Mouse (Mus musculus): ENCODE data around the gene Map4k4. TPM values are rescaled to one million over a fixed set of nuclear protein-coding genes. Genes with fewer than 3 reads are reported as not detected.

Gene Map4k4
- total and polyA plus RNA-seq, 3 experiments, result 0.04 to 0.21 TPM; not detected in 1

GRCm38 (mm10) chr1:40028207-40028998 lies 127.7 kb downstream of the Map4k4 start:
- Histone ChIP-seq H3K27ac (ENCODE audit: control insufficient read depth, low read depth, low read length) (no peak overlapping the region), H3K4me1 (ENCODE audit: control insufficient read depth in 1 of 2, insufficient read depth in 2 of 2, low read length in 2 of 2) (no peaks in the 10 kb centered on the region), H3K4me3 (ENCODE audit: control insufficient read depth in 1 of 2, insufficient read depth in 1 of 2, low read depth in 2 of 2, low read length in 2 of 2) (no peak overlapping the region), H3K79me2 (ENCODE audit: control insufficient read depth, insufficient read depth, low read length, poor library complexity) (no peaks in the 10 kb centered on the region), H3K27me3 (ENCODE audit: control insufficient read depth in 1 of 2, insufficient read depth in 2 of 2, low read length in 2 of 2) (no peaks in the 10 kb centered on the region), H3K9me3 (replicated peaks; ENCODE audit: insufficient read depth, low read length) (no peaks in the 10 kb centered on the region), H3K36me3 (ENCODE audit: control insufficient read depth in 1 of 2, insufficient read depth in 2 of 2, low read length in 2 of 2) (no peaks in the 10 kb centered on the region), H3K9ac (ENCODE audit: control insufficient read depth, low read depth, low read length, poor library complexity, severe bottlenecking) (no peak overlapping the region)
- DNase-seq (ENCODE audit: low read depth, low spot score), result no peak
- TF ChIP-seq JUND (IDR thresholded peaks at IDR 0.05; ENCODE audit: low read depth, low read length), result no peak
- TF ChIP-seq MEF2A (IDR thresholded peaks at IDR 0.05; ENCODE audit: extremely low read depth, insufficient replicate concordance, low read depth, low read length, poor library complexity, severe bottlenecking), result no peak
- TF ChIP-seq MAFK (IDR thresholded peaks at IDR 0.05; ENCODE audit: borderline replicate concordance, low read depth, low read length), result no peak
- no peak for TF ChIP-seq RAD21 (IDR thresholded peaks at IDR 0.05; ENCODE audit: low read depth, low read length)
- no peak for TF ChIP-seq ZC3H11A (IDR thresholded peaks at IDR 0.05; ENCODE audit: low read depth, low read length)
- no peak for TF ChIP-seq CHD1 (IDR thresholded peaks at IDR 0.05; ENCODE audit: low read depth, low read length)
- no peak for TF ChIP-seq POLR2AphosphoS5 (IDR thresholded peaks at IDR 0.05; ENCODE audit: borderline replicate concordance, low read depth, low read length)

- H3K4me1 ChIP-seq (ENCODE audit: control insufficient read depth in 1 of 2, insufficient read depth in 2 of 2, low read length in 2 of 2), result no peaks in the 10 kb centered on the region
- H3K27ac ChIP-seq (ENCODE audit: control insufficient read depth, low read depth, low read length), result no peak overlapping the region
- no peaks in the 10 kb centered on the region for H3K36me3 ChIP-seq (ENCODE audit: control insufficient read depth in 1 of 2, insufficient read depth in 2 of 2, low read length in 2 of 2)
- H3K4me3 ChIP-seq (ENCODE audit: control insufficient read depth in 1 of 2, insufficient read depth in 1 of 2, low read depth in 2 of 2, low read length in 2 of 2), result no peak overlapping the region
- no peaks in the 10 kb centered on the region for H3K9me3 ChIP-seq (replicated peaks; ENCODE audit: insufficient read depth, low read length)
- H3K27me3 ChIP-seq (ENCODE audit: control insufficient read depth in 1 of 2, insufficient read depth in 2 of 2, low read length in 2 of 2), result no peaks in the 10 kb centered on the region
- no peak overlapping the region for H3K9ac ChIP-seq (ENCODE audit: control insufficient read depth, low read depth, low read length, poor library complexity, severe bottlenecking)
- DNase-seq (ENCODE audit: low read depth, low spot score), result no peak
- no peaks in the 10 kb centered on the region for H3K79me2 ChIP-seq (ENCODE audit: control insufficient read depth, insufficient read depth, low read length, poor library complexity)
- TF ChIP-seq BHLHE40 (IDR thresholded peaks at IDR 0.05; ENCODE audit: borderline replicate concordance, low read depth, low read length), result no peak
- no peak for TF ChIP-seq MAX (IDR thresholded peaks at IDR 0.05; ENCODE audit: low read length)
- TF ChIP-seq MAZ (IDR thresholded peaks at IDR 0.05; ENCODE audit: low read depth, low read length), result no peak
- TF ChIP-seq MYC (IDR thresholded peaks at IDR 0.05; ENCODE audit: low read depth, low read length), result no peak
- TF ChIP-seq E2F4 (IDR thresholded peaks at IDR 0.05; ENCODE audit: borderline replicate concordance, low read depth, low read length), result no peak
- no peak for TF ChIP-seq SMC3 (IDR thresholded peaks at IDR 0.05; ENCODE audit: low read depth, low read length)
- no peak for TF ChIP-seq CTCF (IDR thresholded peaks at IDR 0.05 in 2 of 3, conservative IDR thresholded peaks at IDR 0.05 in 1 of 3; ENCODE audit: control insufficient read depth in 1 of 3, insufficient read depth in 1 of 3, low read depth in 2 of 3, low read length in 3 of 3, poor library complexity in 1 of 3, severe bottlenecking in 1 of 3)
- no peak for TF ChIP-seq ELF1 (IDR thresholded peaks at IDR 0.05; ENCODE audit: low read depth, low read length)
- TF ChIP-seq EP300 (IDR thresholded peaks at IDR 0.05; ENCODE audit: low read depth in 1 of 2, low read length in 2 of 2), result no peak
- TF ChIP-seq USF2 (IDR thresholded peaks at IDR 0.05; ENCODE audit: borderline replicate concordance in 1 of 2, insufficient read depth in 1 of 2, low read depth in 1 of 2, low read length in 2 of 2), result no peak
- TF ChIP-seq TBP (IDR thresholded peaks at IDR 0.05; ENCODE audit: low read depth, low read length), result no peak
- no peak for TF ChIP-seq ZKSCAN1 (IDR thresholded peaks at IDR 0.05; ENCODE audit: low read depth, low read length)
- TF ChIP-seq MYB (IDR thresholded peaks at IDR 0.05; ENCODE audit: low read depth, low read length), result no peak
- TF ChIP-seq POLR2AphosphoS5 (IDR thresholded peaks at IDR 0.05; ENCODE audit: borderline replicate concordance, low read depth, low read length), result no peak
- TF ChIP-seq CHD1 (IDR thresholded peaks at IDR 0.05; ENCODE audit: low read depth, low read length), result no peak
- TF ChIP-seq RCOR1 (IDR thresholded peaks at IDR 0.05; ENCODE audit: low read depth, low read length), result no peak
Observed at GRCm38 (mm10) chr1:40029597-40029996, 128.9 kb downstream of the Map4k4 start.

All from MEL (cell line).